Mouse (Mus musculus): ENCODE measurements around the gene Trim46. TPM values are rescaled to one million over a fixed set of nuclear protein-coding genes. Genes with fewer than 3 reads are reported as not detected.

The Trim46 gene
- total RNA-seq, 2 experiments from 2014 or later = 0.55 to 0.80 TPM

DNA sequence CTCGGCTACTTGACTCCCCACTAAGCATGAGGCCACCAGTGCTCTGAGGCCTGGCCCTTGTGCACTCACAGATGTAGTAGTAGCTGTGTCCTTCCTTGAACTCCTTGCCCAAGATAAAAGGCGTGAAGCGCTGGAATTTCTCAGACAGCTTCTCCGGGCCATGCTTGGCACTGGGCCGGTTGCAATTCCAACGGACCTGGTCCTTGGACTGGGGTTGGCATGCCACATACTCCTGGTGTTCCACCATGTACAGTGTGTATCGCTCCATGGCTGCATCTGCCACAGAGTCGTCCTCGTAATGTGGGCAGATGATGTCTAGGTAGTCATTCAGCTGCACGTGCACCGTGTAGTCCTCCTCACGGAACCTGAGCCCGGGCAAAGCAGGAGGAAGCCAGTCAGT is 30.0 kb upstream of the Trim46 start:
- no peak for ATAC-seq (ENCODE audit: poor library complexity, severe bottlenecking)

DNA sequence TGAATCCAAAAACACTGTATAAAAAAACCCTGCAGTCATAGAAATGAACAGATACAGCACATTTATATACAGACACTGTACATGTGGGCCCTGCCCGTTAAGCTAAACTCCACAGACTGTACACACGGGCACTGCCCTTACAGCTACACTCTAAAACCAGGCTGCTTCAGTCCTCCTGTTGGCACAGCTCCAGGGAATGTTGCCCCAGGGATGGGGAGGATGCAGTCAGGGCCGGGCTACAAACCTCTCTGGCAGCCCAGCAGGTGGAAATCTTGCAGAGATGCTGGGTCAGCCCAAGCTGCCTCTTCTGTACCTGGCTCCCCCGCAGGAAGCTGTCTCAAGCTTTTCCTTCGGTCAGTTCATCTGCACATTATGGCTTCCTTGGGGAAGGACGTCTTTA is 25.7 kb upstream of the Trim46 start:
- no peak for ATAC-seq (ENCODE audit: poor library complexity, severe bottlenecking)

DNA sequence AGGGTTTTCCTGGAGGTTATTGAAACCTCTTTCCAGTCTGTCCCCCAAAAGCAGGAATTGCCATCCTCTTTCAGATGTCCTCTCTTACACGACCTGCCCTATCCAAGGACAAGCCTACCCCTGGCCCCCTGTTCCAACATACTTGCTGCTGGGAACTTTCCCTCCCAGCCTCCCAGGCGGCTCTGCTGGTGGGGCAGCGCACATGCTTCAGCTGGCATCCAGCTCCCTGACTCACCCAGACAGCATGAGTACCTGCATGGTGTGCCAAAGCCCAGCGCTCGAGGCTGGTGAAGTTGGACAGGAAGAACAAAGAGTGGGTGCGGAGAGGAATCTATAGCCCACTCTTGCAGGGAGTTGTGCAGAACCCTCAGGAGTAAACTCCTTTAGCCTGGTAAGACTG is 24.8 kb upstream of the Trim46 start:
- ATAC-seq (ENCODE audit: poor library complexity, severe bottlenecking) = no peak

DNA sequence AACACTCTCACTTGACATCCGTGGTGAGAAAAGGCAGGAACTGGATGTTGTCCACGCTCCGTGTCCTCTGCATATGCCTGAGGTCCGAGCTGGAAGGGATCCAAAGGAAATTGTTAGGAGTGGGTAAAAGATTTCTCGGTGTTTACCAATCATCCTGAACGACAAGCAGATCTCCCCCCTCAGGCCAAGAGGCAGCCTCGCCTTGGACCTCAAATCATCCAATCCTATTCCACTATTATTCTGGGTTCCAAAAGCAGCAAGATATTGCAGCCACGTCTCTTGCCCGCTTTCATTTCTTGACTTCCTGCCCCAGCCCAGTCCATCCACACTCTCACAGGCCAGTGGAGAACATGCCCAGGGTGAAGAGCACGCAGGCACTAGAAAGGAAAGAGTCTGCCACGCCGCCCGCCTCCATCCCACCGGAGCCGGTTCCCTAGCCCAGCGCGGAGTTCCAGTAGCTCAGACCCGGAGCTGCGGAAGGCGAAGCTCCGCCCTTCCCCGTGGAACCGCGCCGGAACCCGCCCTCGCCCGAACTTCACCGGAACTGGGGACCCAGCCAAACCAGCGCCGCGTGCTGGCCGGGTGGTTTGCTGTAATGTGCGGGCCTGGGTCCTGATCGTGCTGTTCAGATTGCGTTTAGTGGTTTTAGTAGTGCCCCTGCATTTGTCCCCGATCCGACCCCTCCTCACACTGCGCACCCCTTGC is 24.1 kb upstream of the Trim46 start, which contains the start of gene Slc50a1:
TSS of gene Slc50a1 (minus strand) at position 520 of the 705 bp plus-strand sequence.
- peak; percentile 85 for ATAC-seq (ENCODE audit: poor library complexity, severe bottlenecking)

GRCm38 (mm10) chr3:89268916-89269315 is 22.8 kb upstream of the Trim46 start:
- ATAC-seq (ENCODE audit: poor library complexity, severe bottlenecking) = no peak

- ATAC-seq (ENCODE audit: poor library complexity, severe bottlenecking) = peak; percentile 90
Observed at GRCm38 (mm10) chr3:89266439-89266893, 20.4 kb upstream of the Trim46 start.

DNA sequence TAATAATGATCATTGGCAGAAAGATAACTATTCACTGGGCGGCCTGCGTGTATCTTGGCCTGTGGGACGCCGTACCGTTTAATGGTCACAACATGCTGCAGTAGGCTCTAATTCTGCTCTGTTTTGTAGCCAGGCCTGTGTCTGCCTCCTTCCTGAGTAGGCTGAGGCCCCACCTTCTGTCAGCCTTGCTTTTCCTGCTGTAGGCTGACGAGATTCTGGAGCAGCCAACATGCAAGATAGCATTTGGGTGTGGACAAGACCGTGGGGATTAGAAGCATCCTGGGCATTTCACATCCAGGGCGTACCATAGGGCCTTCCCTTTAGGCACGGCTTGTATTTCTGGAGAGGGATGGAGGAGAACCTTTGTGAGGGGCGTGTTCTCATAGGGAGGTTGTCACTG is 16.3 kb upstream of the Trim46 start:
- no peak for ATAC-seq (ENCODE audit: poor library complexity, severe bottlenecking)

GRCm38 (mm10) chr3:89260211-89260610 is 14.1 kb upstream of the Trim46 start:
- no peak for ATAC-seq (ENCODE audit: poor library complexity, severe bottlenecking)

DNA sequence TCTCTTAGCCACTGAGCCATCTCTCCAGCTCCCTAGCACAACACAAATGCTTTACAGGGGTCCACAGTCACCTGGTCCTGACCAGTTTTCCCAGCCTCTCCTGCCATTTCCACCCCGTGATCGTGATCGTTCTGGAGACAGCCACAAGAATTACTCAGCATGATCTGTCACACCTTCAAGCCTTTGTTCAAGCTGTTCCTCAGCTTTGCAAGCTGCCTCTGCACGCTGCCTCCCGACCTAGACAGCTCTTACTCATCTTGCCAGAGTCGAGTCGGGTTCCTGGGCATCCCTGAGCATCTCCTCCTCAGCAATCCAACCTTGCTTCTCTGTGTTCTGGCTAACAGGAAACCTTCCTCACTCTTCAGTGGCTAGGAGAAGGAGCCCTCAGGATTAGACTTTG is 13.0 kb upstream of the Trim46 start, which contains the start of gene Dpm3:
TSS of gene Dpm3 (plus strand) at position 283 of the 400 bp plus-strand sequence.
- no peak for ATAC-seq (ENCODE audit: poor library complexity, severe bottlenecking)

GRCm38 (mm10) chr3:89256177-89256576 is 10.1 kb upstream of the Trim46 start:
- no peak for ATAC-seq (ENCODE audit: poor library complexity, severe bottlenecking)

GRCm38 (mm10) chr3:89254994-89255393 is 8.9 kb upstream of the Trim46 start:
- ATAC-seq (ENCODE audit: poor library complexity, severe bottlenecking) = no peak

- ATAC-seq (ENCODE audit: poor library complexity, severe bottlenecking) = peak; percentile 74
Observed at GRCm38 (mm10) chr3:89251365-89251895, 5.3 kb upstream of the Trim46 start.

- peak; percentile 27; the same call in 1 of the 2 replicates for ATAC-seq (ENCODE audit: poor library complexity, severe bottlenecking)
Observed at GRCm38 (mm10) chr3:89250435-89251040, 4.4 kb upstream of the Trim46 start.

DNA sequence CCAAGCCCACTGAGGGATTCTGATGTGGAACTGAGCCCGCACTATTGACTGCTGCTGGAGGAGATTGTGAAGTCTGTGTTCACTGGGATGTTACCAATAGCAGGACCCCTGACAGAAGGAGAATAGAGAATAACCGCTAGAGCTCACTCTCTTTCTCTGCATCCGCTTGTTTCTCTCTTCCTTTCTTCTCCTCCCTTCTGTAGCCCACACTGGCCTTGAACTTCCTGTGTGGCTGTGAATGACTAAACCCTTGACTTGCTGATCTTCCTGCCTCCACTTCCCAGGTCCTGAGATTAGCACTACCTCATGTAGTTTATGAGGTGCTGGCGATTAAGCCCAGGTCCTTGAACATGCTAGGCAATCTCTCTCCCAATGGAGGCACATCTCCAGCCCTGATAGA is 1.4 kb upstream of the Trim46 start:
- no peak for ATAC-seq (ENCODE audit: poor library complexity, severe bottlenecking)

DNA sequence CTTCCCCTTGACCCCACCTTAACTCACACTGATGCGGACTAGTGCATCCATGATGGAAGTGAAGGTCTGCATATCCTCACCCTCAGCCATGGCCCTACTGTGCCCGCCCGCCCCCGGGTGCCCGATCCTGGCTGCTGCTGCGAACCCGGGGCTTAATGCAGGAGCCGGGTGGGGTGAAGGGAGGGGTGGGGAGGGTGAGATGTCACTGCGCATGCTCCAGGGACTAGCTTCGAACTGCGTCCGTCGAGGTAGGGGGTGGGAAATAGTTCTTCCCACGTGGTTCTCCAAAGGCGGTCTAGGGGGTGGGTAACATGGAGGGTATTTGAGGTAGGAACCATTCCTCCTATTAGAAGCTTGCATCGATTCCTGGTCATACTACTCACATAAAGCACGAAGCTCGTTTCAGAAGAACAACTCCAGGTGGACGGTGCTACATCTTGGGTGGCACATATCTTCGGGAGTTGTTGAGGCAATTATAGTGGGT is 379 bp downstream of the Trim46 start, which contains the start of gene Krtcap2:
TSS of gene Krtcap2 (plus strand) at position 279 of the 484 bp plus-strand sequence.
- no peak for ATAC-seq (ENCODE audit: poor library complexity, severe bottlenecking)

DNA sequence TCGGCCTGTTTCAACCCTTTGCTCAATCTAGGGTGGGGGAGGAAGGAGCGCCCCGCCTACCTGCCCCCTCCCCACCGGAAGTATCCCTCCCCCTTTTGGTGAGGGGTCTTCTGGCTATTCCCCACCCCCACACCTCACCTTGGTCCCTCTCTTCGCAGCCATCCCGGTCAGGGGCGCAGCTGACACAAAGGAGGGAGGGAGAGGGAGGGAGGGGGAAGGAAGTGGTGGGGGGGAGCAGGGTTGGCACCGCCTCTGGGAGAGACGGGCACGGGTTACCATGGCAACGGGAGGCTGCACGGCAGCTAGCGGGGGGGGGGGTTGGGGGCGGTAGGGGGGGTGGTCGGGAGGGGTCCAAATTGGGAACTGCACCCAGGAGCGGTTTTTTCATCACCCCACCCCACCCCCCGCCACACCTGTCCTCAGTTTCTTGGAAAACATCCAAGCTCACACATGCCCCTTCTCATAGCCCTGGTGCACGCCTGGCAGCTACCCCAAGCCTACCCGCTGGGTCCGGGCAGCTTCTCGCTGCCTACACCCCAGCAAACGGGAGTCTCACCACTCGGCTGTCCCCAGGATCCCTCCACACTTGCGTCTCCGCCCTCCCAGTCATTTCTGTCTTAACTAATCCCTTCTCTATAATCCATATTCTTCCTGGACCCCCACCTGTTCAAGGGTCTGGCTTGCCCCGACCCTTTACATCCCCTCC is 974 bp downstream of the Trim46 start:
- no peak for ATAC-seq (ENCODE audit: poor library complexity, severe bottlenecking)

DNA sequence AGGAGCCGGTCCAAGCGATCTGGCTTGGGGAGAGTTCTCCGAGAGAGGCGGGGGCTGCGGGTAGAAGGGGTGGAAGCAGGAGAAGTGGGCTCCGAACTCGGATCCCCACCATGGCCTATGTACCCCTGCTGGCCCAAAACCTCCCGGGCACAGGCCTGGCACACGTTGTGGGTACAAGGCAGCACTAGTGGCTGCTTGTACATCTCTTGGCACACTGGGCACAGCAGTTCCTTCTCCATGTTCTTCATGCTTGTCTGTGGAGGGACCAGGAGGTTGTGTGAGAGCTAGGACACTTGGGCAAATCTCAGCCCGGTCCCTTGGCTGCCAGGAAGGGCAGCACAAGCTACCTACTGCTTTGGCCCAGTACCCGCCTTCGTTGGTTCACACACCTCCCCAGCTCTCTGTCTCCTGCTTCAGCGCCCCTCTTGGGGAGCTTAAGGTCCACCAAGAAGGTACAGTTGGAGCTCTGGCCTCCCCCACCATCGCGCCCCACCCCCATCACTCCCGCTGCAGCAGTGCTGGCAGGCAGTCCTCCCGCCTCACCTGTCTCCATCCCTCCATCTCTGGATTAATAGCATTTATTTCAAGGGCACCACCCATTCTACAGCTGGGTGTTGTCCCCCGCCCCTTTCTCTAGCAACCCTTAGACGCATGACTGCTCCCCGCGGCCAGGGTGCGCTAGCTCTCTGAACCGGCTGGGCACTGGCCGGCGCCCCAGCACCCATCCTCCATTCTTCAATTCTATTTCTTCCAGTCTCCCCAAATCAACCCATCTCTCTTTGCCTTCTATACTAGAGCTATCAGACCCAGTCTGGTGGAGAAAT is 1.7 kb downstream of the Trim46 start:
- peak; percentile 47 for ATAC-seq (ENCODE audit: poor library complexity, severe bottlenecking)

- peak; percentile 51 for ATAC-seq (ENCODE audit: poor library complexity, severe bottlenecking)
Observed at GRCm38 (mm10) chr3:89243609-89244008, 2.5 kb downstream of the Trim46 start.

GRCm38 (mm10) chr3:89242331-89242895 is 3.7 kb downstream of the Trim46 start:
- ATAC-seq (ENCODE audit: poor library complexity, severe bottlenecking) = peak; percentile 54

GRCm38 (mm10) chr3:89238494-89238893 is 7.6 kb downstream of the Trim46 start:
- ATAC-seq (ENCODE audit: poor library complexity, severe bottlenecking) = no peak
